Mouse (Mus musculus) gastrocnemius, postnatal 4 days (tissue): ENCODE measurements around the gene Stx8. TPM values are rescaled to one million over a fixed set of nuclear protein-coding genes. Genes with fewer than 3 reads are reported as not detected.

Experiments
- DNase-seq, 2 experiments: peaks; one replicate each; pipeline ENCODE4 v3.0.0; 2021 to 2022; ENCODE audit warnings: low spot score in 2 of 2, mixed read lengths in 2 of 2
- total RNA-seq, 2 experiments: library from RNA; stranded (reverse); gene quantifications; 2 replicates each; pipeline ENCODE4 v1.2.3; 2021

Stx8 gene
- total RNA-seq, 2 experiments from 2014 or later: 26.4 to 26.9 TPM

- DNase-seq: no peak
Observed at GRCm38 (mm10) chr11:67972606-67973005, 6.6 kb downstream of the Stx8 start.

GRCm38 (mm10) chr11:67973225-67973624, 7.2 kb downstream of the Stx8 start:
- no peak for DNase-seq

- peak in 1 of 2 experiments; percentile 27 for DNase-seq
Observed at GRCm38 (mm10) chr11:67975252-67975651, 9.3 kb downstream of the Stx8 start.

GRCm38 (mm10) chr11:67983564-67983963, 17.6 kb downstream of the Stx8 start:
- DNase-seq: no peak

- no peak for DNase-seq
Observed at GRCm38 (mm10) chr11:67991240-67991639, 25.2 kb downstream of the Stx8 start.

- DNase-seq: no peak
Observed at GRCm38 (mm10) chr11:67995965-67996364, 30.0 kb downstream of the Stx8 start.

- DNase-seq: no peak
Observed at GRCm38 (mm10) chr11:67998905-67999304, 32.9 kb downstream of the Stx8 start.

GRCm38 (mm10) chr11:67999629-68000028, 33.6 kb downstream of the Stx8 start:
- no peak for DNase-seq

GRCm38 (mm10) chr11:68004191-68004590, 38.2 kb downstream of the Stx8 start:
- DNase-seq: peak; percentile 52 to 66

GRCm38 (mm10) chr11:68006216-68006789, 40.3 kb downstream of the Stx8 start:
- no peak for DNase-seq

GRCm38 (mm10) chr11:68007645-68008044, 41.7 kb downstream of the Stx8 start:
- no peak for DNase-seq

GRCm38 (mm10) chr11:68009377-68009776, 43.4 kb downstream of the Stx8 start:
- DNase-seq: no peak

GRCm38 (mm10) chr11:68012207-68012606, 46.2 kb downstream of the Stx8 start:
- DNase-seq: no peak

GRCm38 (mm10) chr11:68018191-68018590, 52.2 kb downstream of the Stx8 start:
- no peak for DNase-seq

GRCm38 (mm10) chr11:68019156-68019555, 53.2 kb downstream of the Stx8 start:
- DNase-seq: no peak

- DNase-seq: no peak
Observed at GRCm38 (mm10) chr11:68021976-68022375, 56.0 kb downstream of the Stx8 start.

GRCm38 (mm10) chr11:68022895-68023294, 56.9 kb downstream of the Stx8 start:
- no peak for DNase-seq

- no peak for DNase-seq
Observed at GRCm38 (mm10) chr11:68023811-68024369, 57.9 kb downstream of the Stx8 start.

- no peak for DNase-seq
Observed at GRCm38 (mm10) chr11:68026590-68026989, 60.6 kb downstream of the Stx8 start.

GRCm38 (mm10) chr11:68029079-68029478, 63.1 kb downstream of the Stx8 start:
- DNase-seq: no peak

- DNase-seq: no peak
Observed at GRCm38 (mm10) chr11:68029871-68030270, 63.9 kb downstream of the Stx8 start.

- DNase-seq: peak in 1 of 2 experiments; percentile 57
Observed at GRCm38 (mm10) chr11:68030771-68031170, 64.8 kb downstream of the Stx8 start.

- no peak for DNase-seq
Observed at GRCm38 (mm10) chr11:68032448-68032847, 66.5 kb downstream of the Stx8 start.
